Mouse (Mus musculus): ENCODE results near the gene Cc2d2b. TPM values are rescaled to one million over a fixed set of nuclear protein-coding genes. Genes with fewer than 3 reads are reported as not detected.

Cc2d2b gene
- 0.11 TPM in 1 of 2 replicates, not detected in the other for polyA plus RNA-seq (2021; fragmentation: Nextera tagmentation)
- long read RNA-seq, experiment 1, partial matches to known transcripts, result 1 of 1 reads
- long read RNA-seq, experiment 1, other reads (novel, unspliced or antisense), result 0 of 1 reads
- long read RNA-seq, experiment 2, result 0 reads

GRCm38 (mm10) chr19:40748559-40748958 is at the start of gene Cc2d2b:
Cc2d2b (plus strand) TSS chr19:40748753.

GRCm38 (mm10) chr19:40830703-40831415 is 82.3 kb downstream of the Cc2d2b start, which contains the start of gene Ccnj:
Ccnj (plus strand) TSS chr19:40831279.

Other genes with a start within 250 kb of the Cc2d2b start
- gene Sorbs1, start 235.0 kb upstream of the Cc2d2b start, polyA plus RNA-seq (2021; fragmentation: Nextera tagmentation), result 93.8 and 99.1 TPM in 2 replicates
- gene Aldh18a1, start 160.3 kb upstream of the Cc2d2b start, polyA plus RNA-seq (2021; fragmentation: Nextera tagmentation), result 8.8 and 9.4 TPM in 2 replicates
- gene Tctn3, start 136.5 kb upstream of the Cc2d2b start, polyA plus RNA-seq (2021; fragmentation: Nextera tagmentation), result 8.0 and 8.8 TPM in 2 replicates
- gene Entpd1, start 136.4 kb upstream of the Cc2d2b start, polyA plus RNA-seq (2021; fragmentation: Nextera tagmentation), result 22.3 TPM in 2 replicates
- gene Ccnj, start 82.5 kb downstream of the Cc2d2b start, polyA plus RNA-seq (2021; fragmentation: Nextera tagmentation), result 2.6 and 3.1 TPM in 2 replicates
- 2.1 TPM in 2 replicates for gene Zfp518a, start 146.0 kb downstream of the Cc2d2b start, polyA plus RNA-seq (2021; fragmentation: Nextera tagmentation)
- gene Blnk, start 245.8 kb downstream of the Cc2d2b start, polyA plus RNA-seq (2021; fragmentation: Nextera tagmentation), result 5.6 and 5.7 TPM in 2 replicates

Measured in layer of hippocampus, adult 6 months (tissue).